Mouse (Mus musculus) adrenal gland, adult 2 months (tissue): ENCODE measurements around the gene Nlrp6. TPM values are rescaled to one million over a fixed set of nuclear protein-coding genes. Genes with fewer than 3 reads are reported as not detected.
"Not testable (repeated sequence)": the region's sequence is repeated elsewhere in the genome, so short reads cannot be mapped to it uniquely, and the experiment has no call there.

ENCODE experiments used
- DNase-seq: peaks from one replicate; pipeline ENCODE4 v3.0.0; 2021
- polyA plus RNA-seq: library from polyadenylated mRNA; depleted of rRNA; stranded (reverse); fragments of >200 nt; gene quantifications from 2 replicates; pipeline ENCODE4 v1.2.3, GENCODE M21; 2012
- total RNA-seq, 2 experiments: library from RNA; stranded (reverse); gene quantifications; 2 replicates each; pipeline ENCODE4 v1.2.3; 2021

Gene Nlrp6
- total and polyA plus RNA-seq, 3 experiments, result 0.62 to 2.0 (median 1.0) TPM

DNA sequence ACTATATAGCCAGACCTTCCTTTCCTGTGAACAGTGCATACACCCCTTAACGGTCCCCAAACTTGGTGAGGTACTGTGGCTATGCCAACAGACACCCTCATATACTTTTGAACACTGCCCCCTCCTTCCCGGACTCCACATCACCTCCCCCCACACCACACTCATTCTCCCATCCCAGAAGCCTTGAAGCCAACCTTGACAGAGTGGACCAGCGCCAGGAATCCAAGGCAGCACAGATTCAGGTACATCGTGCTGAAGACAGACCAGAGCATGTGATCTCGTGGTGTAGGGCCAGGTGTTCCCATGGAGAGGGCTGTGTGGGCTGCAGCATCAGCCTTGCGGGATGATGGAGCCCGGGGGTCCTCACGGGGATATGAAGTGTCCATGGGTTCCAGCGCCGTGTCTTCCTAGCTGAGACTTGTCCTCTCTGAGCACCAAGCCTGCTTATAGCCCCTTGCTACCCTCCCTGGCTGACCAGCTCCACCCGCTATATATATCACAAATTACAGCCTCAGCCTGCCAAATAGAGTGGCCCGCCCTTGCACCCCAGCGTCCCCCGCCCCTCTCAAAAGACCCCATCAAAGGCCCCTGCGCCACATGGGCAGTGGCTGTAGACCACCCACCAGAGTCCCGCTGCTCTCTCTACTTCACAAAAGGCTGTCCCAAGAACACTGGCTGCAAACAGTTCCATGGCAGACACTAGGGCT lies 29.3 kb downstream of the Nlrp6 start, which contains the start of gene Ifitm5:
TSS of gene Ifitm5 (minus strand) at position 468 of the 707 bp plus-strand sequence.
- peak; percentile 78 for DNase-seq

DNA sequence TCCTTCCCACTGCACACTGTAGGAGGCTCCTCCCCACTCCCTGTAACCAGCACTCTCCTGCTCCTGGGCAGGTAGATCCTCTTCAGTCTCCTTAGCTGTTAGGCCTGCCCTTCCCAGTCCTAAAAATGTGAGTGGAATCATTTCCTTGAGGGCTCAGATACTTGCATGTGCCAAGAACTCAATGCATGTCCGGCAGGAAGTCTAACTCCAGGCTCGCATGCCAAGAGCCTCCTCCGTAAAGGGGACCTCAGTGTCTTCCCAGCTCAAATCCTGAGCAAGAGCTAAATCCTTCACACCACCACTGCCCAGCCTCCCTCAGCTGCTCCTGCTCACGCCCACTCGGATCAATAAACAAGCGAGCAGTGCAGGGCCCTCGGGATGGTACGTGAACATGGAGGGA lies 30.3 kb downstream of the Nlrp6 start:
- peak; percentile 52 for DNase-seq

- DNase-seq, result no peak
These were observed 31.1 kb downstream of the Nlrp6 start for GRCm38 (mm10) chr7:140951765-140952164.

DNA sequence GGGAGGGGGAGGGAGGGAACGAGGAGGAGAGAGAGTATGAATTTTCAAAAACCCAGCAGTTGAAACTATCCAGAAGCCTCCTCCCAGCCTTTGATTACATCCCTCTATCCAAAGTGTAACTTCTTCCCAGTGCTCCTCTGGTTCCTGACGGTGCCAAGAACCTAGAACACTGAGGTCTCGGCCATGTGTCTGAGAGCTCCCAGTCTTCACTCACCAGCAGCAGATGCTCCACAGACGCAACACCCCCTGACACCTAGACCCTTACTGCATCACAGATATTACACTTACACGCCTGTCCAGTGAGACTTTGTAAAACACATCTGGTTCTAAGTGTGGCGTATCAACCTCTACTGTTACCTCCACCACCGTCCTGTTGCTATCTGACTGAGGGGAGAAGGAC lies 31.7 kb downstream of the Nlrp6 start:
- no peak for DNase-seq

DNA sequence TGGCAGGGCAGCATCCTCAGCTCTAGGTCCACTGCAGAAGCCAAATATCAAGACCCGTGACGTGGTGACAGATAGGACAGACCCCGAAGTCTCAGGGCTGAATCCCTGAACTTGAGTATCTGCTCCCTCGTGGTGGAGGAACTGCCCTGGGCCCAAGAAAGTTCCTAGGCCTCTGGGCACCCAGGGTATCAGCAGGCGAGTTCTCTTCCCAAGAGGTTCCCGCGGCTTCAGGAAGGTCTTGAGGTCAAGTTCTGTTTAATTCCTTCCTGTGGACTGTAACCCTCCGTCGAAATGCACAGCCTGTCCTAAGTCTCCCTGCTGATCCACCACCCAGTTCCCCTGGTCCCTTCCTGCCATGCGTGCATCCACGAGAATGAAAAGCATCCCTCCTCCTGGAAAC lies 32.4 kb downstream of the Nlrp6 start:
- peak; percentile 27 for DNase-seq

GRCm38 (mm10) chr7:140953800-140954732 lies 33.4 kb downstream of the Nlrp6 start:
- peak; percentile 29 for DNase-seq

DNA sequence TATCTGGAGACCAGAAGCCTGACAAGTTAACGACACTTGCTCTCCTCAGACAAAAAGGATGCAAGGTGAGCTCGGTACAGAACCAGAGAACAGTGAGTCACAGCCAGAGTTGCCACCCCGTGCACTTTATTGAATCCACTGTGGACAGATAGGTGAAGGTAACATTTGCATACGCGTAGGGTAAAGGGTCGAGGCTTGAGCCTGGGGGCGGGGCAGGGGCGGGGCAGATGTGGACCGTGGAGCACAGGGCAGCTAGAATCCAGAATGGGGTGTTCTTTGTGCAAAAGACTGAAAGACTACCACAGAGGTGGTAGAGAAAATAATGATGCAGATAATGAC lies 34.0 kb downstream of the Nlrp6 start:
- peak; percentile 53 for DNase-seq

GRCm38 (mm10) chr7:140955342-140955741 lies 34.6 kb downstream of the Nlrp6 start:
- no peak for DNase-seq

DNA sequence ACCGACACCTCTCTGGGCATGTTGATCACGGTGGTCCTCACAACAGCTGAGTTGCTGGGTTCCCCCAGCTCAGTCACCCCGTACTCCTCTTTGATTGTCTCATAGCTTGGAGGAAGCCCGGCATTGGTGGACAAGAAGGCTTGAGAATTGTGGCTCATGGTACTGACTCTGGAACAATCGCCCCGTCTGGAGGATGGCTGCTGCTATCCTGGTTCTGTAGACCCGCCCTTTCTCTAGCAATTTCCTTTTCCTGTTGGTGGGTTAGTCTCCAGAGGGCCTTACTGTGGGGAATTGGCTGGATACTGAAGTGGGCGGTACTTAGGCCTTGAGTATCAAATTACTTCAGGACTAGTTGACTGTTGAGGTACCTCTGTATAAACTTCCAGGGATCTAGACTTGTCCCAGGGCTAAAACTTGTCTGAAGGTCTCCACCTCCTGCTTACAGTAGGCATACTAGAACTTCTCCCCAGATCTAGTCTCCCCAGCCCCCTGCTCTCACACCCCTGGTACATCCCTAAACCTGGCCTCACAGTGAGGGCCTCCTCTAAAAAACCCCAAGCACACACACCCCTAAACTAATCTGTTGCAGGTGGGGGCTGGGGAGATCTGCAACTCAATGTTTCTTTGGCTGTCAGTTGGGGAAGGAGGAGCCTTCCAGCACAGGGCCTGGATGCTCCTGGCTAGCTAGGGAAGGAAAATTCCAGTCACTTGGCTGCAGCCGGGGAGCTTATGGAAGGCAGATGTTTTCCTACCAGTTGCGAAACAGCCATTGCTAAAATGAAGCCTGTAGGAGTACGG lies 35.3 kb downstream of the Nlrp6 start, which contains the start of the genes Gm45717 and Ifitm2:
TSS of gene Gm45717 (minus strand) at position 180 of the 798 bp plus-strand sequence.
TSS of gene Ifitm2 (minus strand) at position 230 of the 798 bp plus-strand sequence.
- peak; percentile 89 for DNase-seq

DNA sequence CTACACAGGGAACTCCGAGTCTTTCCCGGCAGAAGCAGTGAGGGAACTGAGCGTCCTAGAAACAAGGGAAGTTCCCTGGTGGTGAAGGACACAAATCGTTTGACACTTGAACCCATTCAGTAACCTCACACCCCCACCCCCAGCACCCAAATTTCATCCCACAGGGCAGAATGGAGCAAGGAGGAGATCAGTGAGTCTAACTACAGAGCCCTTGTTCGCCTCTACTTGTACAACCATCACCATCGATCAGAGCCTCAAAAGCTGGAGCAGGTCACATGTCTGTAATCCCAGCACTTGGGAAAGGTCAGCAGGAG lies 35.8 kb downstream of the Nlrp6 start:
- DNase-seq, result no peak

GRCm38 (mm10) chr7:140959181-140959901 lies 38.6 kb downstream of the Nlrp6 start:
- DNase-seq, result no peak

DNA sequence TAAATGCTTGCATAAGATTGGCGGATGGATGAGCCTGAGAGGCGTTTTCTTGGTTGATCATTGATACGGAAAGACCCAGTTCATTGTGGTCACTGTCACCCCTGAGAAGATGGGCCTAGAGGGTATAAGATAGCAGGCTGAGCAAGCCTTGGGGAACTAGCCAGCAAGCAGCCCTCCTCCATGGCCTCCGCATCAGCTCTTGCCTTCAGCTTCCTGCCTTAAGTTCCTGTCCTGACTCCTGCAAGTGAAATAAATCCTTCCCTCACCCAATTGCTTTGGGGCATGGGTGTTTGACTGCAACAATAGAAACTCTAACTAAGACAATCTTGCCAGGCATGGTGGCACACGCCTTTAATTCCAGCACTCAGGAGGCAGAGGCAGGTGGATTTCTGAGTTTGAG lies 39.3 kb downstream of the Nlrp6 start:
- no peak for DNase-seq

- DNase-seq, result no peak
These were observed 40.7 kb downstream of the Nlrp6 start for GRCm38 (mm10) chr7:140961416-140961815.

GRCm38 (mm10) chr7:140962733-140963132 lies 42.0 kb downstream of the Nlrp6 start:
- DNase-seq, result no peak

DNA sequence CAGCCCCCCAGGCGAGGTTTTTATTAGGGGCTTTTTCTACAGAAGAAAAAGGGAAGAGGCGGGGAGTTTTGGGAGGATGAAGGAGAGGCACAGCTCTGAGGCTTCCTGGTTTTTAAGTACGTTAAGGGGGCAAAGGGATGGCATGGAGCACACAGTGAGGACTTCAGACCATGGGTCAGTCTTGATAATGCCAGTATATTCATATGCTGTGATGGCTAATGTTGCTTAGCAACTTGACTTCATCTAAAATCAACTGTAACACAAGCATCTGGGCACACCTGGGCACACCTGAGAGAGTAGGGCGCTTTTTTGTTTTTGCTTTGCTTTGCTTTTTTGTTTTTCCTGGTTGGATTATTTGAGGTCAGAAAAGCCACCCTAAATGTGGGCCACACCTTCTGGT lies 46.2 kb downstream of the Nlrp6 start, which contains the start of gene Ifitm1:
TSS of gene Ifitm1 (plus strand) at position 301 of the 400 bp plus-strand sequence.
- no peak for DNase-seq

DNA sequence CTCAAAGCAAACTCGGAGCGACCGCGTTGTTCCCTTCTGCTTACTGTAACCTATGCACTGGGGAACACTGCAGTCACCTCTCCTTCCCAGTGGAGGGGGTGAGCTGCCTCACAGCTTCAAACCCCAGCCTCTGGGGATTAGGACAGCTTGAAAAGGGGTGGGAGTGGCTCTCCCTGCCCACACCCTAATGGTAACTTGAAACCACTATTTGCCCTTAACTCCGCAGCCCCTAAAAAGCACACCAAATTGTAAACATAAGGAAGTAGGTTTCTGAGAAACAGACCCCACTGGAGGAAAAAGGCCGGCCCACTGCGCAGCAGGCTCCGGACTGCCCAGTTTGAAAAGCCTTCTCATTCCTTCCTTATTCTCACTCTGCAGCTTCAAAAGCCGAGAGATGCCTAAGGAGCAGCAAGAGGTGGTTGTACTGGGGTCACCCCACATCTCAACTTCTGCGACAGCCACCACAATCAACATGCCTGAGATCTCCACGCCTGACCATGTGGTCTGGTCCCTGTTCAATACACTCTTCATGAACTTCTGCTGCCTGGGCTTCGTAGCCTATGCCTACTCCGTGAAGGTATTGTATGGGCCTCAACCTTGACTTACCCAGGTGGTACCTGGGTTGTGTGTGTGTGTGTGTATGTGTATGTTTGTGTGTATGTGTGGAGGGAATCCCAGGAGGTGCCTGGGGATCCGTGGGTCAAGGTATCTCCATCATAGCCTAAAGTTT lies 47.3 kb downstream of the Nlrp6 start:
- DNase-seq, result no peak

- DNase-seq, result not testable (repeated sequence)
These were observed 48.0 kb downstream of the Nlrp6 start for GRCm38 (mm10) chr7:140968710-140969109.

GRCm38 (mm10) chr7:140970931-140971330 lies 50.2 kb downstream of the Nlrp6 start:
- no peak for DNase-seq

DNA sequence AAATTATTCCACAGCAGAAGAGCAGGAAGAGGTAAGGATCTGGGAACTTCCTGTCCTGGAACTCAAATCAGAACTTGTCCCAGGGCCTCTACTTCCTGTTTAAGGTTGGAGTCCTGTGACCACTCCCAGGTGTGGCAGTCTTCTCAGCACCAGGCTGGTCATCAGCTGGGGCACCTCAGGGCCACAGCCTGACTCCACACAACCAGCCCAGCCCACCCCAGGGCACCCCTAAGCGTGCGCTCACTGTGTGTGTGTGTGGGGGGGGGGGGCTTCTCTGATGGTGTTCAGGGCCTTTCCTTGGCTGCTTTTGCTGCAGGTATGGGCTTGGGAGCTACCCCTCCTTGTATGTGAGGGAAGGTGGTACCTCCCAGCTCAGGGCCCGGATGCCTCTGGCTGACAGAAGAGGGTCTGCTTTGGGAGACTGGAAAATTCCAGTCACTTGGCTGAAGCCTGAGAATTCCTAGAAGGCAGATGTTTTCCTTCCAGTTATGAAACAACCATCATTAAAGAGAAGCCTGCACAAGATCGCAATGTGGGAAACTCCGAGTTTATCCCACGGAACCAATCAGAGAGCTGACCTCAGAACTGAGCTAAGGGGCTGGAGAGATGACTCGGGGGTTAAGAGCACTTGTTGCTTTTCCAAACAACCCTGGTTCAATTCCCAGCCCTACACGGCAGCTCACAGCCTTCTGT lies 50.9 kb downstream of the Nlrp6 start:
- no peak for DNase-seq
